Comparison of ENCODE assay signal across 24 mouse cellular contexts in genomic region chr4:82662222-82662621, GRCm38 (mm10). TPM values are rescaled to one million over a fixed set of nuclear protein-coding genes. Genes with fewer than 3 reads are reported as not detected.
DNase-seq lines count a peak whose midpoint lies in the region; ATAC-seq and TF ChIP-seq lines count a peak whose summit lies in the region.
"Had no signal": no experiment of that assay in that cellular context is flagged by ENCODE, and none has a peak within 500 bp of the region (broad histone marks: within the 10 kb centered on the region; RNA-seq: fewer than 3 reads in every experiment).

No protein-coding gene starts in this region.

- H3K4me2 ChIP-seq in forebrain, embryonic 13.5 days: peak overlapping the region; percentile 3; the same call in 1 of the 2 replicates
- no peak overlapping the region for H3K4me2 ChIP-seq in lung, embryonic 14.5 days
- no peak overlapping the region for H3K4me2 ChIP-seq in forebrain, embryonic 15.5 days (replicated peaks)
- H3K4me2 ChIP-seq: embryonic facial prominence, embryonic 13.5 days; heart, embryonic 15.5 days; limb, embryonic 15.5 days; lung, embryonic 15.5 days had no signal

- H3K9me3 ChIP-seq in forebrain, embryonic 13.5 days (replicated peaks): no peaks in the 10 kb centered on the region
- no peaks in the 10 kb centered on the region for H3K9me3 ChIP-seq in forebrain, embryonic 10.5 days
- no peaks in the 10 kb centered on the region for H3K9me3 ChIP-seq in lung, embryonic 14.5 days (ENCODE audit: low read depth, low read length)
- no peaks in the 10 kb centered on the region for H3K9me3 ChIP-seq in forebrain, embryonic 15.5 days
- H3K9me3 ChIP-seq: embryonic facial prominence, embryonic 13.5 days; heart, embryonic 15.5 days; limb, embryonic 15.5 days; lung, embryonic 15.5 days had no signal

- no peak overlapping the region for H3K4me3 ChIP-seq in forebrain, embryonic 13.5 days
- H3K4me3 ChIP-seq in forebrain, embryonic 10.5 days: no peak overlapping the region
- no peak overlapping the region for H3K4me3 ChIP-seq in lung, embryonic 14.5 days (ENCODE audit: low read depth, low read length)
- H3K4me3 ChIP-seq in forebrain, embryonic 15.5 days: no peak overlapping the region
- H3K4me3 ChIP-seq: embryonic facial prominence, embryonic 13.5 days; heart, embryonic 15.5 days; limb, embryonic 15.5 days; lung, embryonic 15.5 days had no signal

- H3K4me1 ChIP-seq in forebrain, embryonic 13.5 days: peaks cover 23% of the 10 kb centered on the region
- peaks cover 15% of the 10 kb centered on the region for H3K4me1 ChIP-seq in forebrain, embryonic 10.5 days
- H3K4me1 ChIP-seq in lung, embryonic 14.5 days (ENCODE audit: insufficient read depth): no peaks in the 10 kb centered on the region
- peaks cover 33% of the 10 kb centered on the region for H3K4me1 ChIP-seq in forebrain, embryonic 15.5 days
- H3K4me1 ChIP-seq: heart, embryonic 15.5 days; limb, embryonic 15.5 days had no signal

- peak overlapping the region; percentile 70 for H3K27ac ChIP-seq in forebrain, embryonic 13.5 days
- no peak overlapping the region for H3K27ac ChIP-seq in forebrain, embryonic 10.5 days
- H3K27ac ChIP-seq in lung, embryonic 14.5 days (ENCODE audit: low read depth): no peak overlapping the region
- H3K27ac ChIP-seq in forebrain, embryonic 15.5 days (replicated peaks): peak overlapping the region; percentile 68
- H3K27ac ChIP-seq: embryonic facial prominence, embryonic 13.5 days; heart, embryonic 15.5 days; kidney, postnatal 0 days; limb, embryonic 15.5 days; liver, embryonic 14.5 days; lung, embryonic 15.5 days; stomach, postnatal 0 days had no signal

- H3K9ac ChIP-seq in forebrain, embryonic 13.5 days: no peak overlapping the region
- no peak overlapping the region for H3K9ac ChIP-seq in lung, embryonic 14.5 days
- H3K9ac ChIP-seq in forebrain, embryonic 15.5 days (replicated peaks): no peak overlapping the region
- H3K9ac ChIP-seq: embryonic facial prominence, embryonic 13.5 days; heart, embryonic 15.5 days; limb, embryonic 15.5 days; liver, embryonic 14.5 days; lung, embryonic 15.5 days had no signal

- WGBS in forebrain, embryonic 13.5 days: 14% methylated on average over 9 of the region's 9 CpGs
- 51% methylated on average over 9 of the region's 9 CpGs for WGBS in forebrain, embryonic 10.5 days
- 33% methylated on average over 9 of the region's 9 CpGs for WGBS in lung, embryonic 14.5 days
- 6% methylated on average over 9 of the region's 9 CpGs for WGBS in forebrain, embryonic 15.5 days

- peaks cover 11% of the 10 kb centered on the region; the same call in 1 of the 2 replicates for H3K27me3 ChIP-seq in forebrain, embryonic 13.5 days
- H3K27me3 ChIP-seq in forebrain, embryonic 10.5 days (ENCODE audit: poor library complexity, severe bottlenecking): no peaks in the 10 kb centered on the region
- no peaks in the 10 kb centered on the region for H3K27me3 ChIP-seq in lung, embryonic 14.5 days (ENCODE audit: insufficient read depth, low read length)
- no peaks in the 10 kb centered on the region for H3K27me3 ChIP-seq in forebrain, embryonic 15.5 days
- H3K27me3 ChIP-seq: embryonic facial prominence, embryonic 13.5 days; heart, embryonic 15.5 days; limb, embryonic 15.5 days; lung, embryonic 15.5 days had no signal

- no peak for TF ChIP-seq CTCF in lung, embryonic 14.5 days (IDR thresholded peaks at IDR 0.05; ENCODE audit: low read depth)

- no peaks in the 10 kb centered on the region for H3K36me3 ChIP-seq in forebrain, embryonic 13.5 days (ENCODE audit: poor library complexity, severe bottlenecking)
- H3K36me3 ChIP-seq in forebrain, embryonic 10.5 days (replicated peaks): no peaks in the 10 kb centered on the region
- H3K36me3 ChIP-seq in lung, embryonic 14.5 days (ENCODE audit: insufficient read depth): no peaks in the 10 kb centered on the region
- H3K36me3 ChIP-seq in forebrain, embryonic 15.5 days: no peaks in the 10 kb centered on the region
- H3K36me3 ChIP-seq: embryonic facial prominence, embryonic 13.5 days; heart, embryonic 15.5 days; limb, embryonic 15.5 days; lung, embryonic 15.5 days had no signal

- DNase-seq in forebrain, embryonic 10.5 days (ENCODE audit: extremely low spot score, low spot score): no peak
- DNase-seq in lung, embryonic 14.5 days: peak; percentile 40
- no peak for DNase-seq in lung, postnatal 10 days
- DNase-seq in brain, adult 2 months (ENCODE audit: low read depth, low spot score): peak; percentile 12
- no peak for DNase-seq in frontal cortex, postnatal 14 days (ENCODE audit: low spot score in 2 of 2)
- DNase-seq: adrenal gland, postnatal 25 days; cerebellum, adult 11 months; gastrocnemius, postnatal 36 days; heart, postnatal 36 days; kidney, adult 2 months; layer of hippocampus, adult 9-11 months; lung, postnatal 4 days; thymus, adult 2 months had no signal

- peak; percentile 88 for ATAC-seq in forebrain, embryonic 13.5 days
- ATAC-seq in lung, embryonic 14.5 days (ENCODE audit: insufficient read depth): no peak
- peak; percentile 85 for ATAC-seq in forebrain, embryonic 15.5 days (replicated peaks)
- ATAC-seq in monocyte, adult 5-6 weeks (replicated peaks; ENCODE audit: insufficient number of reproducible peaks, low FRiP score, low TSS enrichment, poor library complexity, severe bottlenecking): no peak

RNA-seq across cellular contexts. Expression of gene Nfib, which starts 43.3 kb away (rescaled TPM):
- 170 and 204 TPM in 2 replicates for polyA plus RNA-seq in forebrain, embryonic 13.5 days (2015; fragmentation: Nextera tagmentation; extraction: Ambion mirVana)
- 16.0 and 21.8 TPM in 2 replicates for polyA plus RNA-seq in forebrain, embryonic 10.5 days (2016; fragmentation: Nextera tagmentation; extraction: Ambion mirVana)
- polyA plus RNA-seq in lung, embryonic 14.5 days (2014; fragmentation: Nextera tagmentation; extraction: Ambion mirVana): 148 and 149 TPM in 2 replicates
- 282 and 283 TPM in 2 replicates for polyA plus RNA-seq in forebrain, embryonic 15.5 days (2015; fragmentation: Nextera tagmentation; extraction: Ambion mirVana)
- 0.29 TPM in 1 of 3 replicates, not detected in the others for total RNA-seq in monocyte, adult 5-6 weeks (2017)
- total RNA-seq: megakaryocyte-erythroid progenitor cell, adult 5-6 weeks had no signal

Comparison
In these comparisons a context has a peak if more than half of its experiments do, and no peak if none do; other contexts are left out.
1. H3K27ac ChIP-seq: peak in forebrain, embryonic 13.5 days (single experiment) and forebrain, embryonic 15.5 days (single experiment); none in forebrain, embryonic 10.5 days (single experiment) and lung, embryonic 14.5 days (single experiment).
2. DNase-seq: peak in lung, embryonic 14.5 days (single experiment) and brain, adult 2 months (single experiment); none in forebrain, embryonic 10.5 days (single experiment), lung, postnatal 10 days (single experiment) and frontal cortex, postnatal 14 days (0 of 2).
3. ATAC-seq: peak in forebrain, embryonic 13.5 days (single experiment) and forebrain, embryonic 15.5 days (single experiment); none in lung, embryonic 14.5 days (single experiment) and monocyte, adult 5-6 weeks (single experiment).